Mouse (Mus musculus) ES-Bruce4 (cell line): ENCODE results near the gene Psmb2. TPM values are rescaled to one million over a fixed set of nuclear protein-coding genes. Genes with fewer than 3 reads are reported as not detected.

ENCODE experiments used
- H3K27ac ChIP-seq: 2 replicates; pipeline ENCODE4 v1.5.1; 2012; ENCODE audit warnings: low read length, inconsistent platforms; ENCODE audit not compliant: insufficient read depth
- H3K27me3 ChIP-seq: 2 replicates; pipeline ENCODE4 v1.6.1; 2012; ENCODE audit warnings: mild to moderate bottlenecking, low read length, inconsistent platforms; ENCODE audit not compliant: control insufficient read depth, poor library complexity, insufficient read depth, severe bottlenecking
- H3K36me3 ChIP-seq: 2 replicates; pipeline ENCODE4 v1.6.1; 2012; ENCODE audit warnings: inconsistent platforms, mild to moderate bottlenecking, low read length, moderate library complexity; ENCODE audit not compliant: control insufficient read depth, poor library complexity, insufficient read depth, severe bottlenecking
- H3K4me1 ChIP-seq: one replicate; pipeline ENCODE4 v1.8.1; 2011; ENCODE audit warnings: low read length; ENCODE audit not compliant: control insufficient read depth, insufficient read depth
- H3K4me3 ChIP-seq: 2 replicates; pipeline ENCODE4 v1.5.1; 2011; ENCODE audit warnings: low read depth, mild to moderate bottlenecking, low read length
- H3K9ac ChIP-seq: 2 replicates; pipeline ENCODE4 v1.6.1; 2012; ENCODE audit warnings: low read depth, mild to moderate bottlenecking, inconsistent platforms; ENCODE audit not compliant: poor library complexity, severe bottlenecking
- H3K9me3 ChIP-seq: replicated peaks from 2 replicates; pipeline ENCODE4 v1.6.1; 2012; ENCODE audit warnings: mild to moderate bottlenecking, low read length, inconsistent platforms; ENCODE audit not compliant: control insufficient read depth, poor library complexity, insufficient read depth, severe bottlenecking
- CTCF ChIP-seq: IDR thresholded peaks from one replicate; pipeline ENCODE4 v1.8.1; 2011; ENCODE audit warnings: low read depth, low read length
- EP300 ChIP-seq: IDR thresholded peaks from 2 replicates; pipeline ENCODE4 v1.6.1; 2011; ENCODE audit warnings: low read depth, low read length; ENCODE audit not compliant: insufficient read depth
- POLR2A ChIP-seq: IDR thresholded peaks from one replicate; pipeline ENCODE4 v1.8.1; 2011; ENCODE audit warnings: low read length; ENCODE audit not compliant: insufficient read depth
- polyA plus RNA-seq: library from polyadenylated mRNA; stranded (reverse); fragments of >200 nt; gene quantifications from 2 replicates; pipeline ENCODE4 v1.2.4, GENCODE M21; 2011; ENCODE audit warnings: low read depth; ENCODE audit not compliant: missing spikeins, insufficient read depth, insufficient read length

Psmb2 gene
- polyA plus RNA-seq, 1 experiment, result 339 TPM

GRCm38 (mm10) chr4:126734001-126734603, 56.7 kb downstream of the Psmb2 start:
- no peaks in the 10 kb centered on the region for H3K4me1 ChIP-seq
- no peaks in the 10 kb centered on the region for H3K36me3 ChIP-seq
- peak overlapping the region; percentile 67; the same call in 1 of the 2 replicates for H3K4me3 ChIP-seq
- peaks cover 19% of the 10 kb centered on the region for H3K27me3 ChIP-seq
- H3K9me3 ChIP-seq, result no peaks in the 10 kb centered on the region
- H3K9ac ChIP-seq, result no peak overlapping the region
- TF ChIP-seq CTCF (no peak), POLR2A (no peak), EP300 (no peak)
- no peak overlapping the region for H3K27ac ChIP-seq

DNA sequence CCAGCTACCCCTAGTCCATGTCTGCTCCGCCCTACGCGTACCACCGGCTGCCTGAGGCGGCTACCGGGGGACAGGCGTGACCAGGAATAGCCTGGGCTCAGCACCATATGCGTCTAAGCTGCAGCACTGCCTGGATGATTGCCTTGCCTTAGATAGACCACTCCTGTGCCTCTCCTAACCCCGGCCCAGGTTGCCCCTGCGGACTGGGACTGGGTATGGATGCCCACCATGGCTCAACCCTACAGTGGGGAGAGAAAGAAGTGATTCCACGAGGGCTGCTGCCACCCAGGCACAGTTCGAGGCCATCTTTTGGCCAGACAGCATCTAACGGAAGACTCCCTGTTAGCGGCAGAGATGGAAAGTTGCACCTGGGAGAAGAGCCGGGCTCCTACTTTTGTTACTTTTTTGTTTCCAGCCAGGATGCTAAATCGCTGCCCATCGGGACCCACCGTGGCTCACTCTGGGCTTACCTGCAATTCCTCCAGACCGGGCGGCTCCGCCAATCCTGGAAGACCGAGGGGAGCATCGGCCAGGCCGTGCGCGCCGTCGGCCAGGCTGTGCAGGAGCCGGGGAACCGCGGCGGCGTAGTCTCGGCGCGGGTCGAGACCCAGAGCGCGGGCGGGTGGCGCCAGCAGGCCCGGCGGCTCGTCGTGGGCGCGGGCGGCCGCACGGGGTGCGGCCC, 57.4 kb downstream of the Psmb2 start:
- Histone ChIP-seq H3K4me1 (peaks cover 2% of the 10 kb centered on the region), H3K4me3 (peak overlapping the region; percentile 67), H3K27me3 (peaks cover 19% of the 10 kb centered on the region), H3K9me3 (no peaks in the 10 kb centered on the region), H3K9ac (peak overlapping the region; percentile 39), H3K27ac (no peak overlapping the region), H3K36me3 (no peaks in the 10 kb centered on the region)
- no peak for TF ChIP-seq CTCF
- no peak for TF ChIP-seq POLR2A
- no peak for TF ChIP-seq EP300

- peak overlapping the region; percentile 39 for H3K9ac ChIP-seq
- H3K27ac ChIP-seq, result no peak overlapping the region
- peak overlapping the region; percentile 67 for H3K4me3 ChIP-seq
- peaks cover 19% of the 10 kb centered on the region for H3K27me3 ChIP-seq
- peaks cover 2% of the 10 kb centered on the region for H3K4me1 ChIP-seq
- no peak for TF ChIP-seq POLR2A
- TF ChIP-seq CTCF, result no peak
- no peak for TF ChIP-seq EP300
- H3K36me3 ChIP-seq, result no peaks in the 10 kb centered on the region
- no peaks in the 10 kb centered on the region for H3K9me3 ChIP-seq
Measured at GRCm38 (mm10) chr4:126735382-126736000, 58.1 kb downstream of the Psmb2 start.

DNA sequence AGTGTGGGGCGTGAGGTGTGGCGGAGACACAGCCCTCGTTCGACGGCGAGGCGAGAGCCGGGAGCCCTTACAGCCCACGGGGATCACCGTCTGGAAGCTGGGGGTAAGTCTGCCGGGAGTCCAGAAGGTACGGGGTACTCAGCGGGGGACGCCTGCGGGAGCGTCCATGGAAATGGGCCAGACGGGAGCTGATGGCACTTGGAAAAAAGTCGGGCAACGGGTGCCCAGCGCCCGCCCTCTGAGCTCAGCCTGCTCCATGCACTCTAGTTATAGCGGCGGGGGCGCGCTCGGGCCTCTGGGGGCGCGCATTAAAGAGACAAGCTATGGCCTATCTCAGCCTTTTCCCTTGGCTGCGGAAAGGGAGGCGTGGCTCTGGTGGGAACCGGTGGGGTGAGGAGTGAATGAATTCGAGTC, 58.6 kb downstream of the Psmb2 start, which contains the start of gene Tfap2e:
TSS of gene Tfap2e (minus strand) at position 240 of the 414 bp plus-strand sequence.
- Histone ChIP-seq H3K9ac (peak within 1 kb of the TSS; percentile 39), H3K9me3 (no peaks in the 10 kb centered on the region), H3K36me3 (no peaks in the 10 kb centered on the region), H3K27me3 (peaks cover 19% of the 10 kb centered on the region), H3K4me1 (peaks cover 2% of the 10 kb centered on the region), H3K4me3 (peak within 1 kb of the TSS; percentile 67), H3K27ac (no peak within 1 kb of the TSS)
- TF ChIP-seq CTCF (no peak), POLR2A (no peak), EP300 (no peak)

GRCm38 (mm10) chr4:126739966-126740676, 62.7 kb downstream of the Psmb2 start:
- H3K4me3 ChIP-seq, result no peak overlapping the region; the same call in 1 of the 2 replicates
- peak; percentile 76 for TF ChIP-seq CTCF
- no peak for TF ChIP-seq EP300
- peak overlapping the region; percentile 33 for H3K9ac ChIP-seq
- peaks cover 7% of the 10 kb centered on the region; the same call in 1 of the 2 replicates for H3K27me3 ChIP-seq
- no peaks in the 10 kb centered on the region for H3K36me3 ChIP-seq
- H3K27ac ChIP-seq, result peak overlapping the region; percentile 71
- H3K4me1 ChIP-seq, result peaks cover 2% of the 10 kb centered on the region
- no peaks in the 10 kb centered on the region for H3K9me3 ChIP-seq
